Mouse (Mus musculus): ENCODE data around the gene BC024978. TPM values are rescaled to one million over a fixed set of nuclear protein-coding genes. Genes with fewer than 3 reads are reported as not detected.

Gene BC024978
- polyA plus RNA-seq, 1 experiment from 2014 or later, result 4.3 TPM

DNA sequence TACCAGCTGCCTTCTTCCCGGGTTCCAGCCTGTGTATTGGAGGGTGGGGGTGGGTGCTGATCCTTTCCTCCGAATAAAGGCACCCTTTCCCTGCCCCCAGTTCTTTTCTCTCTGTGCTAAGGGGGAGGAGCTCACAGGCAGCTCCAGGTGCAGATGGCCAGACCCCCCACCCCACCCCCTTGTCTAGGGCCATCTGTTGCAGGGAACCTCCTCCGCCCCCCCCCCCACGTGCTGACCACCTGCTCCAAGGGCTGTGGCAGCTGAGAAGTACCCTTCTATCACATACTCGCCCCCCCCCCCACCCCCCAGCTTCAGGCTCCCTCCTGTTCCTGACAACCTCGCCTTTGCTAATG lies 62.2 kb downstream of the BC024978 start:
- WGBS, result under 1% methylated on average over 5 of the region's 6 CpGs
- peaks cover 13% of the 10 kb centered on the region; the same call in 1 of the 2 replicates for H3K27me3 ChIP-seq (ENCODE audit: poor library complexity, severe bottlenecking)
- H3K9me3 ChIP-seq, result no peaks in the 10 kb centered on the region
- DNase-seq (ENCODE audit: extremely low spot score, low spot score), result peak; percentile 30
- H3K27ac ChIP-seq, result peak overlapping the region; percentile 94
- H3K4me1 ChIP-seq, result peaks cover 65% of the 10 kb centered on the region
- H3K4me3 ChIP-seq, result peak overlapping the region; percentile 92
- H3K36me3 ChIP-seq (replicated peaks), result peaks cover 23% of the 10 kb centered on the region

DNA sequence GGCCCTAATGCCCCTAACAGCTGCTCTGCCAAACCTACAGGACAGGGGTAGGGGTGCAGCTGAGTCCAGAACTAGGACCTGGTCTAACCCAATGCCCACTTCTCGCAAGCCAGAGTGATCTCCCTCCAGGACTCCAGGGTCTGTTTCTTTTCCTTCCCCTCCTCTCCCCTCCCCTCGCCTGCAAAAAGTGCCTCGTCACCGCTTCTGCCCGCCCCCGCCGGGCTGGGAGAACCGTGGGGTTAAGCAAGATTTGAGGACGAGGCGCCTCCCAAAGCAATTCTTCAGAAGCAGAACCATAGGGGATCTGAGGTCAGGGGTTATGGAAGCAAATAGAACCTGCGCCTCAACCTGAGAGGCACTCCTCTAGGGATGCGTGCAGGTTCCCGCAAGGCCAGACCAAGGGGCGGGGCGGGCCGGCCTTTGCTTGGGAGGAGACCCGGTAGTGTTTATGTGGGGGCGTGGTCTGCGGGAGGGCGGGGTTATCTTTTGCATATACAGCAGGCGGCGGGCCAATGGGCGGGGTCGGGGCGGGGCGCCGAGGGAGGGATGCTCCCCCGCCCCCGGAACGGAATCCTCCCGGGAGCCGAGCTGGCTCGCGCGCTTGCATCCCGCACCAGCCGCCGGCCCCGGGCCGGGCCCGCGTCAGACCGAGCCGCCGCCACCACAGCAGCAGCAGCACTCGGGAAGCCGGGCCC lies 62.8 kb downstream of the BC024978 start, which contains the start of gene Numbl:
Gene Numbl, plus strand, starts transcription at position 229 of the 695 bp plus-strand sequence.
- Histone ChIP-seq H3K9me3 (no peaks in the 10 kb centered on the region), H3K4me1 (peaks cover 65% of the 10 kb centered on the region)
- under 1% methylated on average over 44 of the region's 47 CpGs for WGBS

DNA sequence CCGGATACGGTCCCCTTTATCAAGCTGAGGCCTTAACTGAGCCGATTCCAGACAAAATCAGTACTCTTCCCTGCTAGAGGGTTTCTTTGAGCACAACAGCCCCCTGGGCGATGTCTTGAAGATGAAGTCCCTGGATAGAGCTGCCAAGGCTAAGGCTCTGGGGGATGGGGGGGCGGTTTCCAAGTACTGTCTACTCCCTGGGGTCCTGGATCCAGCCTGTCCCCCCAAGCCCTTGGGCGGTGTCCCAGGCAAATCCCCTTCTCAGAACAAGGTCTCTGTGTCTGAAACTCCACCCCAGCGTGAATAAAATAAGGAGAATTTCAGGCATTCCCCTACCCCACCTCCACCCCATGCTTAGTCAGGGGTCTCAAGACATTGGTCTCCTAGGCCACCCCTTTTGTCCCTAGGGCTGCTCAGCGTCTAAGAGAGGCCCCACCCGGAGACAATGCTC lies 63.7 kb downstream of the BC024978 start:
- peak; percentile 49 for DNase-seq (ENCODE audit: extremely low spot score, low spot score)
- H3K27ac ChIP-seq, result peak overlapping the region; percentile 94
- peaks cover 13% of the 10 kb centered on the region; the same call in 1 of the 2 replicates for H3K27me3 ChIP-seq (ENCODE audit: poor library complexity, severe bottlenecking)
- H3K36me3 ChIP-seq (replicated peaks), result peaks cover 27% of the 10 kb centered on the region
- WGBS, result 2% methylated on average over 9 of the region's 9 CpGs
- peaks cover 65% of the 10 kb centered on the region for H3K4me1 ChIP-seq
- no peaks in the 10 kb centered on the region for H3K9me3 ChIP-seq
- peak overlapping the region; percentile 92 for H3K4me3 ChIP-seq

More for the DNA sequence above, 62.8 kb downstream of the BC024978 start, which contains the start of gene Numbl:
- peaks cover 23% of the 10 kb centered on the region for H3K36me3 ChIP-seq (replicated peaks)
- H3K27me3 ChIP-seq (ENCODE audit: poor library complexity, severe bottlenecking), result peaks cover 13% of the 10 kb centered on the region; the same call in 1 of the 2 replicates
- peak within 1 kb of the TSS; percentile 92 for H3K4me3 ChIP-seq
- H3K27ac ChIP-seq, result peak within 1 kb of the TSS; percentile 94
- peak; percentile 96 for DNase-seq (ENCODE audit: extremely low spot score, low spot score)

DNA sequence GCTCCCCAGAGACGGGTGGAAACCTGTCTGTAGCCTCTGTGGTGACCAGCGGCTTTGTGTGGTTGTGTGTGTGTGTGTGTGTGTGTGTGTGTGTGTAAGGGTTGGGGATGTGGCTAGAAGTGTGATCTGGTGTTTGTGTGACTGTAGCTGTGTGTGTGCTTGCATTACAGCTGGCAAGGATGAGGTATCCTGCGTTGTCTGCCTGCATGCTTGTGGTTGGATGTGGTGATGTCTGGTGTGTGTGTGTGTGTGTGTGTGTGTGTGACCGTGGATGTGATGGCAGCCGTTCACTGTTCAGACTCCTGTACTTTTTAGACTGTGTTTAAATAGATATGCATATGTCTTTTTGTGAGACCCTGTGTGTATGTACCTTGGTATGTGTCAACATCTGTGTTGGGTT lies 64.2 kb downstream of the BC024978 start:
- H3K9me3 ChIP-seq, result no peaks in the 10 kb centered on the region
- peak overlapping the region; percentile 94 for H3K27ac ChIP-seq
- WGBS, result 47% methylated on average over 5 of the region's 5 CpGs
- H3K4me3 ChIP-seq, result peak overlapping the region; percentile 92
- peaks cover 65% of the 10 kb centered on the region for H3K4me1 ChIP-seq
- H3K27me3 ChIP-seq (ENCODE audit: poor library complexity, severe bottlenecking), result peaks cover 13% of the 10 kb centered on the region; the same call in 1 of the 2 replicates
- DNase-seq (ENCODE audit: extremely low spot score, low spot score), result peak; percentile 32
- peaks cover 30% of the 10 kb centered on the region for H3K36me3 ChIP-seq (replicated peaks)

MicroRNAs encoded within 50 kb of the gene (microRNA counts, 519-probe panel; counts per million panel counts)
- 341 counts per million, percentile 65 among the panel's probes with 10 or more counts for microRNA mmu-miR-1191

Small RNA genes within 50 kb of the gene (microRNA-seq; reads per million reads assigned to microRNA genes)
- 12.6 reads per million, percentile 24 among the genes with 10 or more reads in this experiment for gene Mir1191
- gene Mir3101, result 0.90 reads per million

Other genes starting within 250 kb of the BC024978 start
- not detected in 2 replicates for gene Cyp2a12, start 166.7 kb upstream of the BC024978 start, polyA plus RNA-seq (2016; fragmentation: Nextera tagmentation; extraction: Ambion mirVana)
- not detected in 2 replicates for gene Cyp2f2, start 75.9 kb upstream of the BC024978 start, polyA plus RNA-seq (2016; fragmentation: Nextera tagmentation; extraction: Ambion mirVana)
- 0.12 and 0.16 TPM in 2 replicates for gene Cyp2t4, start 42.1 kb upstream of the BC024978 start, polyA plus RNA-seq (2016; fragmentation: Nextera tagmentation; extraction: Ambion mirVana)
- 73.7 and 74.0 TPM in 2 replicates for gene Egln2, start 29.0 kb upstream of the BC024978 start, polyA plus RNA-seq (2016; fragmentation: Nextera tagmentation; extraction: Ambion mirVana)
- gene Rab4b, start 16.9 kb upstream of the BC024978 start, polyA plus RNA-seq (2016; fragmentation: Nextera tagmentation; extraction: Ambion mirVana), result 55.2 and 56.3 TPM in 2 replicates
- gene Gm21983, start 14.7 kb upstream of the BC024978 start, polyA plus RNA-seq (2016; fragmentation: Nextera tagmentation; extraction: Ambion mirVana), result not detected in 2 replicates
- 1.1 and 1.7 TPM in 2 replicates for gene Mia, start 14.6 kb upstream of the BC024978 start, polyA plus RNA-seq (2016; fragmentation: Nextera tagmentation; extraction: Ambion mirVana)
- gene Snrpa, start 490 bp downstream of the BC024978 start, polyA plus RNA-seq (2016; fragmentation: Nextera tagmentation; extraction: Ambion mirVana), result 418 and 425 TPM in 2 replicates
- 4.4 and 5.3 TPM in 2 replicates for gene Itpkc, start 32.9 kb downstream of the BC024978 start, polyA plus RNA-seq (2016; fragmentation: Nextera tagmentation; extraction: Ambion mirVana)
- 24.1 and 24.4 TPM in 2 replicates for gene Coq8b, start 37.2 kb downstream of the BC024978 start, polyA plus RNA-seq (2016; fragmentation: Nextera tagmentation; extraction: Ambion mirVana)
- 13.6 and 15.6 TPM in 2 replicates for gene Numbl, start 62.7 kb downstream of the BC024978 start, polyA plus RNA-seq (2016; fragmentation: Nextera tagmentation; extraction: Ambion mirVana)
- gene Ltbp4, start 141.9 kb downstream of the BC024978 start, polyA plus RNA-seq (2016; fragmentation: Nextera tagmentation; extraction: Ambion mirVana), result 8.5 and 11.1 TPM in 2 replicates
- gene Shkbp1, start 160.2 kb downstream of the BC024978 start, polyA plus RNA-seq (2016; fragmentation: Nextera tagmentation; extraction: Ambion mirVana), result 62.4 and 67.7 TPM in 2 replicates
- 1.4 TPM in 1 of 2 replicates, not detected in the other for gene Gm20479, start 161.6 kb downstream of the BC024978 start, polyA plus RNA-seq (2016; fragmentation: Nextera tagmentation; extraction: Ambion mirVana)

All from forebrain, embryonic 10.5 days (tissue).